Mouse (Mus musculus) adrenal gland, adult 8-10 months (tissue): ENCODE data around the gene Ccdc137. TPM values are rescaled to one million over a fixed set of nuclear protein-coding genes. Genes with fewer than 3 reads are reported as not detected.

ENCODE experiments used
- DNase-seq: peaks from one replicate; pipeline ENCODE4 v3.0.0; 2022
- total RNA-seq, 4 experiments: library from RNA; stranded (reverse); gene quantifications; 2 replicates each; pipeline ENCODE4 v1.2.4; 2022

Gene Ccdc137
- total RNA-seq, 4 experiments from 2014 or later = 24.2 to 33.4 (median 29.4) TPM

DNA sequence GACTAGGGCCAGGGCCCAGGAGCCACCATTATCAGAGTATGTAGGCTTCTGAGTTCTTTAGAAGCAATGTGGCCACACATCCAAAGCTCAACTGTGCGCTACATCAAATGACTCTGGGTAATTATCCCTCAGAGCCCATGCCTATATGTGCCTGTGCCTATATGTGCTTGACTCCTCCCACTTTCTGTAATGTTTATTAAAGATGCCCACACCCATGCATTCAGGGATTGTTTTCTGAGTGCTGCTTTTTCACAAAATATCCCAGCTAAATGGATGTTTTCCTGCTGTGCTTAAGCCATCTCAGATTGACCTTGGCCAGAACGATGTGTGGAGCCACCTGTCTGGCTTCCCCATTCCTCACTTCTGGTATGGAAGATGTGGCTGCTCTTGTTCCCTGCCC, 5.6 kb downstream of the Ccdc137 start:
- DNase-seq = no peak

DNA sequence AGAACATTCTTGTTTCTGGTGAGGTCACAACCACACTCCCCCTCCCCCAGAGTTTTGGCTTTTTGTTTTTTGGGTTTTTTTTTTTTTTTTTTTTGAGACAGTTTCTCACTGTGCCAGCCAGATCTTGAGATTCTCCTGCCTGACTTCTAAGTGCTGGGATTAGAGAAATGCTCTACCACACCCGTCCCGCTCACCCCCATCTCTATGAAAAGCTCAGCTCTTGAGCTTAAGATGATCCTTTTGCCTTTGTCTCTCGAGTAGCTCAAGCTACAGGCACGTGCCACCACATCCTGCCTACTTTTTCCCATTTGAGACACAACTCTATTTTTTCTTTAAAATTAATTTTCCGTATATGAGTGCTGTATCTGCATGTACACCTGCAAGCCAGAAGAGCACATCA, 6.5 kb downstream of the Ccdc137 start:
- no peak for DNase-seq

- no peak for DNase-seq
These were observed 7.6 kb downstream of the Ccdc137 start for GRCm38 (mm10) chr11:120465521-120465920.

GRCm38 (mm10) chr11:120467051-120467735, 9.3 kb downstream of the Ccdc137 start, which contains the start of gene Arl16:
Arl16 (minus strand) TSS chr11:120467607.
- DNase-seq = peak; percentile 91

- DNase-seq = no peak
These were observed 9.8 kb downstream of the Ccdc137 start for GRCm38 (mm10) chr11:120467736-120468092.

GRCm38 (mm10) chr11:120472052-120472451, 14.1 kb downstream of the Ccdc137 start:
- DNase-seq = no peak

- no peak for DNase-seq
These were observed 25.6 kb downstream of the Ccdc137 start for GRCm38 (mm10) chr11:120483448-120483934.

DNA sequence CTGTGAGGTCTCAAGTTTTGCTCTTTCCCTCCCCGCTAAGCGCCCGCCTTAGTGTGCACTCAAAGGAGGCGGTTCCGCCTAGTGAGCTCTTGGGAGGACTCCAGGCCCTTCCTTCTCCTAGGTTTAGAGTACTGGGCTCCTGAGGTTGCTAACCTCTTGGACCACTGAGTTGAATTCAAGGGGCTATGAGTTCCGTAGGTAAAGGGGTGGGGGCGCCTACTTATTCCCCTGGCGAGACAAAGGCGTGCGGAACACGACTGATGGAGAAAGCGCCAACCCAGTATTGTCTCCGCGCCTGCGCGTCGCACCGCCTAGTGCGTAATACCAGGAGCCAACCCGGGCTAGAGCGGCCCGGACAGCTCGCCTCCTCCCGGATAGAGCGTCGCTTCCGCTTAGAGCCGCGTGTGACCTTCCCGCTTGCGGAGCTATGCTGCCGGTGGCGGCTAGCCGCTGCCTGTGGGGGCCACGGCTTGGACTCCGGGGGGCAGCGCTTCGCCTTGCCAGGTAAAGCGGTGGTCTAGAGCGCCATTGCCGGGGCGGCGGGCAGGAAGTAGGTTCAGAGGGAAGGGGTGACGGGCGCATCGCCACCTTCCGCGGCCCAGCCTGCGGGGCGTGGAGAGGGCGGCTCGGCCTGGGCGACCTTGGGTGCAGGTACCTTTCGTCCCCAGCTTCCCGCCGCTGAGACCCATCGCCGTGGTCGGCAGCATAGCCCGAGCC, 26.5 kb downstream of the Ccdc137 start, which contains the start of gene Mrpl12:
Gene Mrpl12 (plus strand): TSS at position 349 of the 717 bp plus-strand sequence.
- DNase-seq = peak; percentile 86

- no peak for DNase-seq
These were observed 27.3 kb downstream of the Ccdc137 start for GRCm38 (mm10) chr11:120485251-120485650.

GRCm38 (mm10) chr11:120488516-120488915, 30.6 kb downstream of the Ccdc137 start:
- DNase-seq = no peak

- DNase-seq = peak; percentile 56
These were observed 31.3 kb downstream of the Ccdc137 start for GRCm38 (mm10) chr11:120489054-120489761.

DNA sequence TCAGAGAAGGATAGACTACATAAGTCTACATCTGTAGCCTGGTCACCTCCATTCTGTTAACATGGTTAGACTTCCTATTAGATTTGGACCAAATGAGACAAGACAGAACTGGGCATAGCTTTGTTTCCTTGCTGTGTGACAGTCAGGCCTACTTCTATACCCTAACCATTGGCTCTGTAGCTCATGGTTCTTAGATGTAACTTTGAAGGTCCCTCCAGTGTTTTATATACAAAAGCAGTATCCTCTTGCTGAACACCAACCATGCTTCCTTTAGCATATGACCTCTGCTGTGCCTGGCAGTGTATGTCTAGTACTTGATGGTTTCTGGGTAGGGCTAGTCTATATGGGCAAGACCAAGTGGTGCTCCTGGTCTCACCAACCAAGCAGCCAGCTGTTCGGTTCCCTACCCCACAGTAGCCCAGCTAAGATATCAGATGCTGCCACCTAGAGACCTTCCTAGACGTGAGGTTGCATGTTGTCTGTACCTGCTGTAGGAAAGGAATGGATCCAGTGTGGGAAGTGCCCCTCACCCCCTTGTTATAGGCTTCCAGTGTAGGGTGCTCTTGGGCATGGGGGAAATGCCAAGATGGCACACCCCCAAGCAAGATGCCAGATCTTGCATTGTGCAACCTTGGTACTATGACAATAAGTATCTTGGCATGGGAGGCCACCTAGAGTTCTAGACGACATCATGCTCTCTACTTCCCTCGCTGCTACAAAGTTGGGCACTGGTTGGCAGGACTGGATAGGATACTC, 32.6 kb downstream of the Ccdc137 start:
- no peak for DNase-seq

DNA sequence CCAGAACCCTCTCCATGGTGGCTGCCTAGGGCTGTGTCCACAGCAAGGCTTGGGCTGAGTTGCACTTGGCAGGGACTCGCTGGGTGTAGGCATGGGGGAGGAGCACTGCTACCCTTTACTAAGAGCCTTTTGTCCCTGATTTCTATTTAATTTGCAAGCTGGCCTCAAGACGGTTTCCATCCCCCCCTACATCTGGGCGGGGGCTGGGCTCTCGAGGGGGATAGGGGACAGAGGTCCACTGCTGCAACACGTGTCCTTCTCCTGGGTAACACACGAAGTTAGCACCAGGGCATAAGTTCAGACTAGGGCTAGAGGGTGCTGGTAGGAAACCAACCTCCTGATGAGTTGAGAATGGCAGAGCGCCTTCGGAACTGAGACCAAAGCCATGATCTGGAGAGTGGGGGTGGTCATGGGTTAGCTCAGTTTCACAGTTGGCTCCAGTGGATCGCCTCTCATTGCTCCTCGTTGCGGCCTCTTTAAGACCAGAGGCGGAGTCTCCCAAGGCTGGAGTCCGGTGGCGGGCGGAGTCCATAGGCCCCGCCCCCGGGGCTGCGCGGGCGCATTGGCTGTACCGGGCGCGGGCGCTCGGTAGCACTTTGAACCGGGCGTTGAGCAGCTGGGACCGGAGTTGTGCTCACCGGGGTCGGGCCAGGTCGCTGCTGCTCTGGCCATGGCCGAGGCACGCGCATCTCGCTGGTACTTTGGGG, 33.6 kb downstream of the Ccdc137 start, which contains the start of gene Slc25a10:
Gene Slc25a10 (plus strand): TSS at position 524 of the 707 bp plus-strand sequence.
- peak; percentile 88 for DNase-seq

DNA sequence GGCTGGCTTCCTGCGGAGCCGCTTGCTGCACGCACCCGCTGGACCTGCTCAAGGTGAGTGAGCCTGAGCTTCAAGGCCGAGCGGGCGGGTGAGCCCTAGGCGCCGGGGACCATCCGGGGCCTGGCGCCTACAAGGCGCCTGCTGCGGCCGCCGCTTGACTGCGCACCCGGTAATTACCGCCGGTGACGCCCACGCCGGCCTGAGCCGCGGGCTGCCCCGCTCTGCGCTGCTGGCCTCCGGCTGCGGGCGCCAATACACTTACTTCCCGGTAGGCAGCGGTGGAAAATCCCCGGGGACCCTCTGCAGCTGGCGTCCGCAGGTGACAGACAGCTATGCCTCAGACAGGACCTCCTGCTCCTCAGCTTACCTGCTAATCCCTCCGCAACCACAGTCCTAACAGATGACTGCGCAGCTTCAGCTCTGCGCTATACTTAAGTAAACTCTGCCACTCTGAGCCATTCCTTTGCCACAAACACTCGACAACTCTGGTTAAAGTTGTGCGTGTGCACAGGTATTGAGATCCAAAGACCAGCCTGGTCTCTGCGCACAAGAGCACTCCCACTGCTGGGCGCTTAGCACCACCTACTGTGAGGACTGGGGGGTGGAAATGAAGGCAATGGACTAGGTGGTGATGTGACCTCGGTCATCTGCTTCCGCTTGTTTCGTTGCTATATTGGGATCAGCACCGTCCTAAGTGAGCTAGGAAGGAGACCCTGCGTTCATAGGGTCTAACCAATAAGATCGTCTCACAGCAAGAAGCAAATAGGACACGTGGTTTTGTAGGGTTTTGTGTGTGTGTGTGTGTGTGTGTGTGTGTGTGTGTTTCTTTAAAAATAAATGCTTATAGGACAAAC, 34.3 kb downstream of the Ccdc137 start:
- no peak for DNase-seq

DNA sequence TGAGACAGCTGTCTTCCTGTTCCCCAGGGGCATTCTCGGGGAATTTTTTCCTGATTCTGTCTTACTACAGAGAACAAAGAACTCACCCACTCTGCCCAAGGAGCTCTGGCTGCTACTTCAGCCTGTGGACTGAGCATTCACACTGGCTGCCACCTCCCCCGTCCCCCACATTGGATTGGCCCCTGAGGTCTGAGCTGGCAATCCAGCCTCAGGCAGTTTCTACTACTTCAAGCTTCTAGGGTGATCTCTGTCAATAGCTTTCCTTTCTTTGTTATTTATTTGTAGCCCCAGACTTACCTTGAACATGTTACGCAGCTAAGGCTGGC, 34.9 kb downstream of the Ccdc137 start:
- no peak for DNase-seq

- DNase-seq = no peak
These were observed 35.4 kb downstream of the Ccdc137 start for GRCm38 (mm10) chr11:120493351-120493750.

- no peak for DNase-seq
These were observed 36.0 kb downstream of the Ccdc137 start for GRCm38 (mm10) chr11:120493911-120494310.

GRCm38 (mm10) chr11:120497436-120497835, 39.5 kb downstream of the Ccdc137 start:
- DNase-seq = peak; percentile 87

- no peak for DNase-seq
These were observed 40.3 kb downstream of the Ccdc137 start for GRCm38 (mm10) chr11:120498226-120498625.

DNA sequence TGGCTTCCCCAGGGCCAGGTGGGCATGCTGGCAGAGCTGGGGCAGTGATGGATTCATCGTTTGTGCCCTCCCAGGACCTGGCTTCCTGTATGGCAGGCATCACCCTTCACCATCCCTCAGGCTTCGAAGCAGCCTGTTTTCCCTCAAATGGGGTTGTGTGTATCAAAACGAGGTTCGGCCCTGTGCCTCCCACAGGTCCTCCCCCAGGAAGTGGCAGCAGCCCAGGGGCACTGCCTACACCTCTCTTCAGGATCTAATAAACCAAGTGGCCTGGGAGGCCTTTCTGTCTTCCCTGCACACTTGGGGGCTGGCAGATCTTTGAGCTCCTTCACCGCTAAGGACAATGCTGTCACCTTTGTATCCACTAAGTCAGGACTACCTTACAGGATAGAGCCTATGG, 41.0 kb downstream of the Ccdc137 start:
- no peak for DNase-seq

DNA sequence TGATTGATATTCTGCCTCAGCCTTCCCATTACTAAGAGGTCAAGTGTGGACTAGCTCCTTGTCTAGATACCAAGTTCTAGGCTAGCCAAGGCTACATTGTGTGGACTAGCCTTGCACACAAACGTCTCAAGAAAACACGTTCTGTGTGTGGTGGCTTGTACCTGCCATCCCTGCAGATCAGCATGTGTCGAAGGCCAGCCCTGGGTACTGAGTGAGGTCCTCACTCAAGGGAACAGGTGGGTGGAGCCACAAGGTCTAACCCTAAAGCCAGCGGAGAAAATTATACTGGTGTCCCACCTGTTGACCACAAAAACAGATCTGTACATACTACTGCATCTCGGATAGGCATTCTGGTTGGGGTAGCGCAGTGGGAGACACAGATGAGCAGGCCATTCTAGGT, 42.0 kb downstream of the Ccdc137 start:
- no peak for DNase-seq
